Mouse (Mus musculus): ENCODE measurements around the gene Sirpa. TPM values are rescaled to one million over a fixed set of nuclear protein-coding genes. Genes with fewer than 3 reads are reported as not detected.

The Sirpa gene
- total and polyA plus RNA-seq, 2 experiments from 2014 or later, result 61.8 to 118 TPM

- Histone ChIP-seq H3K27ac (ENCODE audit: low read depth, low read length) (no peak overlapping the region), H3K9me3 (ENCODE audit: low read length) (no peaks in the 10 kb centered on the region), H3K9ac (no peak overlapping the region), H3K4me1 (ENCODE audit: insufficient read depth) (no peaks in the 10 kb centered on the region), H3K27me3 (ENCODE audit: insufficient read depth, low read length) (no peaks in the 10 kb centered on the region), H3K4me2 (ENCODE audit: low read depth) (no peak overlapping the region), H3K36me3 (ENCODE audit: insufficient read depth) (peaks cover 7% of the 10 kb centered on the region; the same call in 1 of the 2 replicates), H3K4me3 (ENCODE audit: low read depth, low read length) (no peak overlapping the region)
- no peak for DNase-seq
- no peak for ATAC-seq
- no peak for TF ChIP-seq CTCF (IDR thresholded peaks at IDR 0.05; ENCODE audit: low read depth)
- WGBS, result 90% methylated on average over 9 of the region's 9 CpGs
Measured at GRCm38 (mm10) chr2:129621654-129622490, 29.2 kb downstream of the Sirpa start.

- Histone ChIP-seq H3K9me3 (ENCODE audit: low read length) (no peaks in the 10 kb centered on the region), H3K4me2 (ENCODE audit: low read depth) (no peak overlapping the region), H3K27ac (ENCODE audit: low read depth, low read length) (no peak overlapping the region), H3K4me3 (ENCODE audit: low read depth, low read length) (no peak overlapping the region), H3K4me1 (ENCODE audit: insufficient read depth) (no peaks in the 10 kb centered on the region), H3K27me3 (ENCODE audit: insufficient read depth, low read length) (no peaks in the 10 kb centered on the region), H3K36me3 (ENCODE audit: insufficient read depth) (peaks cover 9% of the 10 kb centered on the region; the same call in 1 of the 2 replicates), H3K9ac (no peak overlapping the region)
- no peak for ATAC-seq
- whole genome bisulfite sequencing, result 98% methylated on average over 5 of the region's 5 CpGs
- no peak for TF ChIP-seq CTCF (IDR thresholded peaks at IDR 0.05; ENCODE audit: low read depth)
- DNase-seq, result no peak
Measured at GRCm38 (mm10) chr2:129622918-129623317, 30.3 kb downstream of the Sirpa start.

- peaks cover 15% of the 10 kb centered on the region; the same call in 1 of the 2 replicates for H3K36me3 ChIP-seq (ENCODE audit: insufficient read depth)
- no peak for DNase-seq
- H3K4me2 ChIP-seq (ENCODE audit: low read depth), result no peak overlapping the region
- no peak overlapping the region for H3K9ac ChIP-seq
- H3K27ac ChIP-seq (ENCODE audit: low read depth, low read length), result no peak overlapping the region
- no peak for TF ChIP-seq CTCF (IDR thresholded peaks at IDR 0.05; ENCODE audit: low read depth)
- no peaks in the 10 kb centered on the region for H3K9me3 ChIP-seq (ENCODE audit: low read length)
- WGBS, result 80% methylated on average over 7 of the region's 7 CpGs
- no peaks in the 10 kb centered on the region for H3K27me3 ChIP-seq (ENCODE audit: insufficient read depth, low read length)
- H3K4me3 ChIP-seq (ENCODE audit: low read depth, low read length), result no peak overlapping the region
- peak; percentile 34 for ATAC-seq
- no peaks in the 10 kb centered on the region for H3K4me1 ChIP-seq (ENCODE audit: insufficient read depth)
Measured at GRCm38 (mm10) chr2:129623771-129624170, 31.1 kb downstream of the Sirpa start.

- H3K27me3 ChIP-seq (ENCODE audit: insufficient read depth, low read length), result no peaks in the 10 kb centered on the region
Measured at GRCm38 (mm10) chr2:129624246-129624918, 31.7 kb downstream of the Sirpa start.

GRCm38 (mm10) chr2:129624956-129625355 is 32.3 kb downstream of the Sirpa start:
- H3K27ac ChIP-seq (ENCODE audit: low read depth, low read length), result no peak overlapping the region; the same call in 1 of the 2 replicates
- H3K4me3 ChIP-seq (ENCODE audit: low read depth, low read length), result no peak overlapping the region
- no peak for TF ChIP-seq CTCF (IDR thresholded peaks at IDR 0.05; ENCODE audit: low read depth)
- H3K4me2 ChIP-seq (ENCODE audit: low read depth), result no peak overlapping the region; the same call in 1 of the 2 replicates
- no peak overlapping the region for H3K9ac ChIP-seq
- 49% methylated on average over 6 of the region's 6 CpGs for WGBS
- H3K9me3 ChIP-seq (ENCODE audit: low read length), result no peaks in the 10 kb centered on the region
- H3K4me1 ChIP-seq (ENCODE audit: insufficient read depth), result no peaks in the 10 kb centered on the region
- ATAC-seq, result peak; percentile 60
- H3K36me3 ChIP-seq (ENCODE audit: insufficient read depth), result peaks cover 26% of the 10 kb centered on the region
- no peak for DNase-seq
- H3K27me3 ChIP-seq (ENCODE audit: insufficient read depth, low read length), result no peaks in the 10 kb centered on the region

More at GRCm38 (mm10) chr2:129624246-129624918, 31.7 kb downstream of the Sirpa start:
- TF ChIP-seq CTCF (IDR thresholded peaks at IDR 0.05; ENCODE audit: low read depth), result no peak
- Histone ChIP-seq H3K9ac (no peak overlapping the region), H3K4me1 (ENCODE audit: insufficient read depth) (no peaks in the 10 kb centered on the region), H3K27ac (ENCODE audit: low read depth, low read length) (peak overlapping the region; percentile 9; the same call in 1 of the 2 replicates), H3K4me2 (ENCODE audit: low read depth) (no peak overlapping the region; the same call in 1 of the 2 replicates), H3K4me3 (ENCODE audit: low read depth, low read length) (no peak overlapping the region), H3K36me3 (ENCODE audit: insufficient read depth) (peaks cover 20% of the 10 kb centered on the region; the same call in 1 of the 2 replicates), H3K9me3 (ENCODE audit: low read length) (no peaks in the 10 kb centered on the region)
- peak; percentile 79 for ATAC-seq
- 33% methylated on average over 13 of the region's 13 CpGs for whole genome bisulfite sequencing
- DNase-seq, result peak; percentile 42

- DNase-seq (no peak), ATAC-seq (no peak)
- H3K36me3 ChIP-seq (ENCODE audit: insufficient read depth), result peaks cover 33% of the 10 kb centered on the region
Measured at GRCm38 (mm10) chr2:129625845-129626244, 33.2 kb downstream of the Sirpa start.

More at GRCm38 (mm10) chr2:129625845-129626244, 33.2 kb downstream of the Sirpa start:
- Histone ChIP-seq H3K4me2 (ENCODE audit: low read depth) (no peak overlapping the region), H3K27ac (ENCODE audit: low read depth, low read length) (no peak overlapping the region), H3K4me3 (ENCODE audit: low read depth, low read length) (no peak overlapping the region), H3K27me3 (ENCODE audit: insufficient read depth, low read length) (no peaks in the 10 kb centered on the region), H3K4me1 (ENCODE audit: insufficient read depth) (no peaks in the 10 kb centered on the region), H3K9ac (no peak overlapping the region), H3K9me3 (ENCODE audit: low read length) (no peaks in the 10 kb centered on the region)
- WGBS, result 72% methylated on average over 4 of the region's 4 CpGs
- no peak for TF ChIP-seq CTCF (IDR thresholded peaks at IDR 0.05; ENCODE audit: low read depth)

Data from forebrain, postnatal 0 days (tissue).